Mouse (Mus musculus) hindbrain, embryonic 11.5 days (tissue): Measurements from ENCODE around the gene Patz1. TPM values are rescaled to one million over a fixed set of nuclear protein-coding genes. Genes with fewer than 3 reads are reported as not detected.

Experiments used
- ATAC-seq: fragments of 200-750 bp; cut with Nextera tagmentation; 2 replicates; pipeline ENCODE4 v1.8.0; 2017; ENCODE audit warnings: mild to moderate bottlenecking, moderate TSS enrichment, moderate library complexity; ENCODE audit not compliant: low FRiP score
- DNase-seq: peaks from one replicate; pipeline ENCODE4 v3.0.0-alpha.2; 2015; ENCODE audit warnings: low spot score
- H3K27ac ChIP-seq: fragments of 300-500 bp; sonication (generic); 2 replicates; pipeline ENCODE4 v1.5.1; 2014; ENCODE audit warnings: mild to moderate bottlenecking, low read depth, low read length
- H3K27me3 ChIP-seq: fragments of 300-500 bp; sonication (generic); 2 replicates; pipeline ENCODE4 v1.6.1; 2014; ENCODE audit warnings: mild to moderate bottlenecking, low read length, moderate library complexity, mixed read lengths; ENCODE audit not compliant: control insufficient read depth, insufficient read depth
- H3K36me3 ChIP-seq: fragments of 300-500 bp; sonication (generic); 2 replicates; pipeline ENCODE4 v1.6.1; 2014; ENCODE audit warnings: mild to moderate bottlenecking, low read length, moderate library complexity, mixed read lengths; ENCODE audit not compliant: control insufficient read depth, insufficient read depth
- H3K4me1 ChIP-seq: fragments of 300-500 bp; sonication (generic); replicated peaks from 2 replicates; pipeline ENCODE4 v1.6.1; 2014; ENCODE audit warnings: low read length, mixed read lengths; ENCODE audit not compliant: control insufficient read depth, insufficient read depth
- H3K4me2 ChIP-seq: fragments of 300-500 bp; sonication (generic); replicated peaks from 2 replicates; pipeline ENCODE4 v1.6.1; 2014; ENCODE audit warnings: mild to moderate bottlenecking, low read depth, low read length
- H3K4me3 ChIP-seq: fragments of 300-500 bp; sonication (generic); 2 replicates; pipeline ENCODE4 v1.5.1; 2014; ENCODE audit warnings: low read depth, low read length
- H3K9ac ChIP-seq: fragments of 300-500 bp; sonication (generic); 2 replicates; pipeline ENCODE4 v1.6.1; 2014; ENCODE audit warnings: low read depth, low read length
- H3K9me3 ChIP-seq: fragments of 300-500 bp; sonication (generic); 2 replicates; pipeline ENCODE4 v1.6.1; 2016; ENCODE audit warnings: low read length; ENCODE audit not compliant: control insufficient read depth
- WGBS: fragments of 180-500 bp; shearing (Covaris S2); extraction: QIAGEN DNeasy Blood & Tissue Kit; methylation state at CpG from one replicate; pipeline ENCODE4 v1.1.7; 2014; 5-methylcytosine and 5-hydroxymethylcytosine counted together
- polyA plus RNA-seq: library from polyadenylated mRNA; unstranded; fragments of >200 nt; fragmentation: Nextera tagmentation; extraction: Ambion mirVana; gene quantifications from 2 replicates; pipeline ENCODE4 v1.2.1, GENCODE M21; 2014

Patz1 gene
- polyA plus RNA-seq, 1 experiment from 2014 or later = 91.2 TPM

DNA sequence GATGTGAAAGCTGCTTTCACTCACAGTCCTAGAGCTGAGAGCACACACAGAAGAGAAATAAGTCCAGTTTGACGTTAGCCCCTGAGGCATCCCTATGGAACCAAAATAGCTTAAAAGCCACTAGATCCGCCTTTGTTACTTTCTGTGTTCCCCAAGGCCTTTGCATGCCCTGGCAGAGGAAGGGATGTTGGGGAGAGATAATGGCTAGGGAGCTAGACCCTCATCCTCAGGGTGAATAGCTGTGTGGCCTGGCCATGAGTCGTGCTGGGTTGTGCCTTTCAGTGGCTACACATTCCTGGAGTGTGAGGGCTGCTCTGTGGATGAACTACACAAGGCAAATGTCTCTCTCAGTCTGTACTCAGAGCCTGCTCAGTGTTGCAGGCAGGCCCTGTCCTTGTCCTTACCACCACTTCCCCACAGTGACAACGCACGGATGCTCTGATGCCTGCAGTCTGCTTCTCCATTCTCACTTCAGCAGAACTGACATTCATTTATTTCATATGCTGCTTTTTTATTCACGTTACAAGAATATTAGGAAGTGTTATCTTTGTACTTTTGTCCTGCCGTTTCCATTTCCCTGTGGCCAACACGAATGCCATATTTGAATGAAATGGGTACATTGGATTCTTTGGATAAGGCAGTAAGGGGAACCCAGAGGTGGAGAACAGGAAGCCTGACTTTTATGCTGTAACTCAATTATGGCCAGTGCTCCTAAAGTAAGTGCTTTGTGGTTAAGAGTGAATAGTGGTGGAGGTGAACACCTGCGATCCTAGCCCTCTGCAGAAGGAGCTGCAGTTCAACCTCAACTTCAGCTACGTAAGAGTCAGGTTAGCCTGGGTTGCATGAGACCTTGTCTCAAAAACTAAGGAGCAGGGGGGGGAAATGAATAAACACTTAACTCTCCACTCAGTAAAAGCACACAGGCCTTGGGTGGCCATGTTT lies 9.5 kb downstream of the Patz1 start:
- H3K27ac ChIP-seq = no peak overlapping the region
- 92% methylated on average over 10 of the region's 10 CpGs for WGBS
- H3K27me3 ChIP-seq = no peaks in the 10 kb centered on the region
- H3K9me3 ChIP-seq = no peaks in the 10 kb centered on the region
- peaks cover 23% of the 10 kb centered on the region for H3K4me1 ChIP-seq
- H3K9ac ChIP-seq = no peak overlapping the region
- DNase-seq (no peak), ATAC-seq (no peak)
- H3K4me2 ChIP-seq = no peak overlapping the region
- H3K4me3 ChIP-seq = no peak overlapping the region
- peaks cover 41% of the 10 kb centered on the region for H3K36me3 ChIP-seq

- no peak overlapping the region for H3K4me2 ChIP-seq
- peaks cover 41% of the 10 kb centered on the region for H3K36me3 ChIP-seq
- no peak overlapping the region for H3K4me3 ChIP-seq
- H3K9ac ChIP-seq = no peak overlapping the region
- no peaks in the 10 kb centered on the region for H3K9me3 ChIP-seq
- ATAC-seq = no peak
- 91% methylated on average over 14 of the region's 14 CpGs for WGBS
- peaks cover 20% of the 10 kb centered on the region for H3K4me1 ChIP-seq
- no peaks in the 10 kb centered on the region for H3K27me3 ChIP-seq
- no peak overlapping the region for H3K27ac ChIP-seq
- no peak for DNase-seq
Observed at GRCm38 (mm10) chr11:3298813-3299185, 10.1 kb downstream of the Patz1 start.

DNA sequence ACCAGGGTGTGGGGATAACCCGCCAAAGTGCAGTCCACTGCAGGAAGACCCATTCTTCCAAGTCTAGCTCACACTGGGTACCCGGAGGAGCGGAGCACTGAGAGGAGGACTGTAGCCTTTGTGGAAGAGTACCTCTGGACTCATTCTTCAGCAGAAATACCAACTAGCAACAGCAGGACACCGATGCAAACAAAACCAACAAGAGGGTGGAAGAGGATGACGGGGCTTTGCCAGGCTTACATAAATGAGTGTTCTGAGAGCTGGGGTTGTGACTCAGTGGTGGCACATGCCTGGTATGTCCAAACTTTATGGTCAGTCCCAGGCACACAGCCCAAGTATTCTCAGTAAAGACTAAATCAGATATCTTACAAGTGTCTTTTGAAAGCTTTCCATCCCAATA lies 12.4 kb downstream of the Patz1 start:
- Histone ChIP-seq H3K4me1 (0 out of 2 replicates have a peak, but pooled peaks cover under 1% of the 10 kb centered on the region), H3K27ac (no peak overlapping the region), H3K4me2 (no peak overlapping the region), H3K9me3 (no peaks in the 10 kb centered on the region), H3K36me3 (peaks cover 39% of the 10 kb centered on the region), H3K4me3 (no peak overlapping the region), H3K27me3 (no peaks in the 10 kb centered on the region), H3K9ac (no peak overlapping the region)
- ATAC-seq (no peak), DNase-seq (no peak)
- 96% methylated on average over 5 of the region's 5 CpGs for WGBS

DNA sequence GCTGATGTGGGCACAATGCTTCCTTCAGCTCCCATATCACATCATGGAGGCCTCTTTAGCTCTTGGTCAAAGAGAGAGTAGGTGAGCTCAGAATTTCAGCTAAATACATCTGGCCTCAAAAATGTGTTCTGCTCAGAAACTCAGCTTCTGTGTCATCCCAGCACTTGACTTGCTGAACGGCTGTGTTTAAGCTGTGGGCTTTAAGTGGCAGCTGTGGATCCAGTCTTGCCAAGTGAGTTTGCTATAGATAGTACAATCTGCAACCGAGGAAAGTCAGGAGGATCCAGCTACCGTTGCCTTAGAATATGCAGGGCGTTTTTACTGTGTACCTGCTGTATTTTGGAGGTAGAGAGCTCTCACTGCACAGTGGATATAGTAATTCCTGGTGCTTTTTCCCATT lies 13.7 kb downstream of the Patz1 start:
- H3K9me3 ChIP-seq = no peaks in the 10 kb centered on the region
- H3K36me3 ChIP-seq = peaks cover 46% of the 10 kb centered on the region
- H3K27ac ChIP-seq = no peak overlapping the region
- WGBS = 94% methylated on average over 4 of the region's 4 CpGs
- no peak overlapping the region for H3K9ac ChIP-seq
- H3K4me1 ChIP-seq = no peaks in the 10 kb centered on the region
- ATAC-seq = no peak
- no peak for DNase-seq
- H3K4me3 ChIP-seq = no peak overlapping the region
- H3K4me2 ChIP-seq = no peak overlapping the region
- H3K27me3 ChIP-seq = no peaks in the 10 kb centered on the region

GRCm38 (mm10) chr11:3302792-3303191 lies 14.1 kb downstream of the Patz1 start:
- no peak overlapping the region for H3K27ac ChIP-seq

DNA sequence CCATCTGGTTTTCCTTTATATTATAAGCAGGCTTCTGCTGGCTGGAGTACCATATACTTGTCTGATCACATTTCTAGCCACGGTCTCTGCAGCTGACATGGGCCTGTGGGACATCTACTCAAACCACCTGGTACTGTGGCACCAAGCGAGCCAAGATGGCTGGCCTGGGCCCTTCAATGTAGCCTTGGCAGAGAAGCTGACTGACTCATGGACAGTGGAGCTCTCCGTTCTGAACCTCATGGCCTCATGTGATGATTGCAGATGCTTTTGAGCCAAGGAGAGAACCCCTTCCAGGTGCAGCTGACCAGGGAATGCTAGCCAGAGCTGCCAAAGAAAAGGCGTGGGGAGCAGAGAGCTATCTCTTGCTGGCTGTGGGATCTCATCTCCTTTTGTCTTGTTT lies 17.1 kb downstream of the Patz1 start:
- Histone ChIP-seq H3K4me1 (no peaks in the 10 kb centered on the region), H3K27me3 (no peaks in the 10 kb centered on the region), H3K4me2 (no peak overlapping the region), H3K9me3 (no peaks in the 10 kb centered on the region), H3K27ac (no peak overlapping the region), H3K4me3 (no peak overlapping the region), H3K36me3 (peaks cover 47% of the 10 kb centered on the region), H3K9ac (no peak overlapping the region)
- DNase-seq (no peak), ATAC-seq (no peak)
- 95% methylated on average over 4 of the region's 4 CpGs for WGBS

More at GRCm38 (mm10) chr11:3302792-3303191, 14.1 kb downstream of the Patz1 start:
- ATAC-seq (no peak), DNase-seq (no peak)
- Histone ChIP-seq H3K36me3 (peaks cover 48% of the 10 kb centered on the region), H3K4me2 (no peak overlapping the region), H3K4me1 (no peaks in the 10 kb centered on the region), H3K9ac (no peak overlapping the region), H3K9me3 (no peaks in the 10 kb centered on the region), H3K4me3 (no peak overlapping the region), H3K27me3 (no peaks in the 10 kb centered on the region)
- 88% methylated on average over 4 of the region's 4 CpGs for WGBS

DNA sequence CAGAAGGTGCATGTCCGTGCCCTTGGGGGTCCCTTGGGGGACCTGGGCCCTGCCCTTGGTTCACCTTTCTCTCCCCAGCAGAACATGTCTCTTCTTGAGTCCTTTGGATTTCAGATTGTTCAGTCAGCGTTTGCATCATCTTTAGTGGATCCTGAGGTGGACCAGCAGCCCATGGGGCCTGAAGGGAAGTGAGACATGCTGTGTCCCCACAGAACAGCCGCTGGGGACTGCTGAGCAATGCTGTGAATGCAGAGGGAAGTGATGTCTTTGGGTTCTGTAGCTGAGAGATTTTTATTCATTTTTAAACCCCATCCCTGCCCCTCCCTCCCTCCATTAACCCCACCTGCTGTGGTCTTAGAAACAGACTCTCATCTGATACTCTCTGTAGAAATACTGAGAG lies 19.2 kb downstream of the Patz1 start:
- Histone ChIP-seq H3K4me2 (no peak overlapping the region), H3K9me3 (no peaks in the 10 kb centered on the region), H3K4me1 (no peaks in the 10 kb centered on the region), H3K4me3 (no peak overlapping the region), H3K27ac (no peak overlapping the region), H3K27me3 (no peaks in the 10 kb centered on the region), H3K9ac (no peak overlapping the region), H3K36me3 (peaks cover 41% of the 10 kb centered on the region)
- no peak for DNase-seq
- no peak for ATAC-seq
- WGBS = 93% methylated on average over 3 of the region's 3 CpGs

- ATAC-seq (no peak), DNase-seq (no peak)
- Histone ChIP-seq H3K4me1 (no peaks in the 10 kb centered on the region), H3K27ac (no peak overlapping the region), H3K4me2 (no peak overlapping the region), H3K9ac (no peak overlapping the region), H3K4me3 (no peak overlapping the region), H3K27me3 (no peaks in the 10 kb centered on the region), H3K9me3 (no peaks in the 10 kb centered on the region), H3K36me3 (peaks cover 39% of the 10 kb centered on the region)
- WGBS = 93% methylated on average over 4 of the region's 4 CpGs
Observed at GRCm38 (mm10) chr11:3309884-3310283, 21.2 kb downstream of the Patz1 start.
